Mouse (Mus musculus) gastrocnemius, adult 8-10 months (tissue): ENCODE data around the gene Gm42669. TPM values are rescaled to one million over a fixed set of nuclear protein-coding genes. Genes with fewer than 3 reads are reported as not detected.

Experiments used
- DNase-seq, 2 experiments: peaks; one replicate each; pipeline ENCODE4 v3.0.0; 2022; ENCODE audit warnings: low spot score in 2 of 2
- total RNA-seq, 4 experiments: library from RNA; stranded (reverse); gene quantifications; 2 replicates each; pipeline ENCODE4 v1.2.4; 2022

The Gm42669 gene
- total RNA-seq, 4 experiments from 2014 or later = not detected

DNA sequence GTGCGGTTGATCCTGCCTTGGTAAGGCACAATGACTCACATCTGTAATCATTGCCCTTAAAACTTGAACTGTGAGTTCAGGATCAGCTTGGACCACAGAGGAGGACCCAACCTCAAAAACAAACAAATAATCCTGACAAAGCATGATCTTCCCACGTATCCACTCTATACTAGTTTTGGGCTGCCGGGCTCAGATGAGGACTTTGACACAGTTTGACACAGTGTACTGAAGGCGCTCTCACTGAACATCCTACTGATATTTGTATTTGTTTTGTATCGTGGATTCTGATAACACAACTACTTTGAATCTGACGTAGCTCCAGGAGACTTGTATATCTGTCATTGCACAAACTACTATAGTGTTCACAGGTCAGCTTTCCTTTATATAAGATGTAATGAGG is 14.0 kb downstream of the Gm42669 start:
- DNase-seq = no peak

DNA sequence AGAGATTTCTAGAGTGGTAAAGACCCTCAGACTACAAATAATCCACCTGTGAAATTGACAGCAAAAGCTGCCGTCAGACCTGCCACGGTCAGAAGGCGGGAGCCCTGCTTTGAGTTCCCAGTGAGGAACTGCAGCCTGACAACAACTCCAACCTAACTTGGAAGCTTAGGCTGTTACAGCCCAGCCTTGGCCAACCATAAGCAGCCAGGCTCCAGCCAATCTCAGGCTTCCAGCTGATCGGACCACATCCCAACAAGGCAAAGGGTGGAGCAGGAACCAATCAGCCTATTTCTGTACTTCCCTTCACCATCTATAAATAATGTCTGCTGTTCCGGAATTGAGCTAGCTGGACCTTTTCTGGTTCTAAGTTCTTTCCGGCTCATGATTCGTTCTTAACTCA is 14.5 kb downstream of the Gm42669 start:
- DNase-seq = peak in 1 of 2 experiments; percentile 33

DNA sequence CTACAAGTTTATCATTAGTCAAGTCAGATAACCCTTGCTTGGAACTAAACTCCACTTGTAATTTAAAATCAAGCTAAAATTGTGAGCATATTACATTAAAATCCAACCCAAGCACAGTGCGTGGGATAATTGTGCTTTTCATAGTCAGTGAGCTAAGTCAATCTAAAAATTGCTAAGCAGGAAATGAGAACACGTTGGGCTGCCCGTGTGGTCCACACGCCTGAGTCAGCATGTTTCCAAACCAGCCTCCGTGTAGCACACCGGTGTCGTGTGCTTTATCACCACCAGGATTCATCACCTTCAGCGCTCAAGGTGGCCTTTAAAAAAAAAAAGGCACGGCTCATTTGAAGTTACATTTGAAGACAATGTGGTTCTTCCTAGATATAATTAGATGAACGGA is 16.9 kb downstream of the Gm42669 start:
- DNase-seq = no peak

DNA sequence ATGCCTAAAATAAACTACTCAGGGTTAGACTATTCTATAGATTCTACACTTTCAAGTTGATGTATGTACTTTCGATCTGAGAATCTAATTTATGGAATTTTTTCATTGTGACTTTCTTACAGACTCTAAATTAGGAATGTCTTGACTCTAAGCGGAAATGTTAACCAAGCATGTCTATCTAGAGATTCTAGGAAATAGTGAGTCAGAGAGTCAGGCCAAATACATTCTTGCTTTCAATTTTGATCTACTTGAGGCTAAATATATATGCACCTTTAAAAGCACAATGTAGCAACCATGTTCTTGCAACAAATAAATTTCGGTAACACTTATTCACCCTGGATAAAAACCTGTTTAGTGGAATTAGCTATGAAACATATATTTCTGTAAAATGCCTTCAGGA is 21.4 kb downstream of the Gm42669 start:
- DNase-seq = no peak

DNA sequence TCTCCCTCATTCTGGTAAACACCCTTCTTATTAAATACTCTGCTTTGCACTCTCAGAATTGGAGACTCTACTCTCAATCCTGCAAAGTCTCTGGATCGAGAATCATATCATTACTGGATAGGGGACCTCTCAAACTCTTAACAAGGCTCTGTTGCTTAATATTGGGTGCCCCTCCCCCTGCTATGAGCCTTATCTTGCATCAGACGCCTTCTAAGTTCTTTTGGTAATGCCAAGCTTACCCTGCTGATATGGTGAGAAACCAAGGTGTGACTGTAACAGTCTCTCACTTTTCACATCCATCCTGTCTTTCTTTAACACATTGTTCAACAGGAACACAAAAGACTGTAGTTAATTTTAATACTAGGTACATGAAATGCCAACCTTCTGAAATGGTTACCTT is 26.2 kb downstream of the Gm42669 start:
- no peak for DNase-seq

DNA sequence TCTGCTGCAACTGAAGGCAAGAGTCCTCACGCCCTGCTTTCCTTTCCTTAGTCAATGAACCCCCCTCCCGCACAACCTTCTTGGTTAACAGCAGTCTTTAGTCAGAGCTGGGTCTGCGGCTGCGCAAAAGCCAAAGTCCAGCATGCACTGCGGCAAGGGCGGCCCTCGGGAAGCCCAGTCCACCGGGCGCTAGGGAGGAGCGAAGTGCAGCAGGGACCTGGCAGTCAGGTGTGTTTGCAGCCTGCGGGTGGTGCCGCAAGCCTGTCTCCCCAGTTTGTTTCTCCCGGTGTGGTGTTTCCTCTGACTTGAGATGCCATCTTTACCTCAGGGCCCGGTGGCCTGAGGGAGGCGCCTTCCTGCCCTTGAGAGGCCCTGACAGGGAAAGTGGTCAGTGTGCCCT is 27.2 kb downstream of the Gm42669 start, which contains the start of gene 1700028K03Rik:
Gene 1700028K03Rik (plus strand): TSS at position 129 of the 400 bp plus-strand sequence.
- DNase-seq = no peak

- DNase-seq = peak; percentile 46 to 63
Observed at GRCm38 (mm10) chr5:107541696-107542095, 34.3 kb downstream of the Gm42669 start.

DNA sequence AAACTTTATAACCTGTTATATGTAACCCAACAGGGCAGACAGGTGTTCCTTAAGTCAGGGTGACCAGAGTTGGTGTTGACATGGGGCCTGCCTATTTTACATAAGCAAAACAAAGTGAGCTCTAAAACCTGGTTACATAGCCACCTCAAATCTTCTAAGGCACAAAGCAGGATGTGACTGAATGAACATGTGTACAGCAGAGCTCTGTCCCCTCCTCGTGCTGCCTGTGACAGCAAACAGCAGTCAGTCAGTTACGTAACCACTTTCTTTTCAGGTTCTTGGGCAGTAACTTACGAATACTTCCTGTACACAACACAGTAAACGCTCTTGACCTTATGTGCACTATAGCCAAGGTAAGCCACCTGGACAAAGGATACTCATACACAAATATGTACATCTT is 38.5 kb downstream of the Gm42669 start:
- no peak for DNase-seq

DNA sequence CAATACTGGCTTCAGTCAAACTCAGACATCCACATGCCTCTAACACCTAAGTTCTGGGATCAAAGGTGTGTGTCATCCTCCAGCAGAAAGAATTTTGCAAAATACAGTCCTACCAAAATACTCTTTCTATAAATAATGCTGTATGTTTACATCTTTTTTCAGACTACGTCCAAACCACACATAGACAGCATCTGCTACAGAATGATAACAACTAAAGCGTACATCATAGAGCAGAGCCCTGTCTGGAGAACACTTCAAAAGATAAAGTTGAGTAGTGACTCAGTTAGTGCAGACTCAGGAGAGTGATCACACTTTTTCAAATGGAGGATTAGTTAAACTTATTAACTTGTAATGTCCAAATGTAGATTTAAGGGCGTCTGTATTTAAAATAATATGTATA is 40.5 kb downstream of the Gm42669 start:
- DNase-seq = no peak

- no peak for DNase-seq
Observed at GRCm38 (mm10) chr5:107548444-107548843, 41.0 kb downstream of the Gm42669 start.

DNA sequence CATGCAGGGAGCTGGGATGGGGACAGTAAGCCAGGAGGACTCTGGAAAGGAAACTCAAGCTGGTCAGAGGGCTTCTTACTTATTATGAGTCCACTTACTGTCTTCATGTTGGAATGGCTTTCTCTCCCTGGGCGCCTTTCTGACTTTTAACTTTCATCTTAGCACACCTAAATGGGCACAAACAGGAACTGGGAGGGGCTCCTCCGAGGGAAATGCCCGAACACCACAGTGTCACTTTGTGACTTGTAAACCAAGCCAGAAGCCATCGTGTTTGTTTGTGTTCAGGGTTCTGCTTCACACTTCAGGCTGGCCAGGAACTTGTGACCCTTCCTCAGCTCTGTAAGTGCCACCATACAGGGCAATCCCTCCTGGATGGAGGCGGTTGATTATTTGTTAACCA is 46.9 kb downstream of the Gm42669 start:
- DNase-seq = no peak

DNA sequence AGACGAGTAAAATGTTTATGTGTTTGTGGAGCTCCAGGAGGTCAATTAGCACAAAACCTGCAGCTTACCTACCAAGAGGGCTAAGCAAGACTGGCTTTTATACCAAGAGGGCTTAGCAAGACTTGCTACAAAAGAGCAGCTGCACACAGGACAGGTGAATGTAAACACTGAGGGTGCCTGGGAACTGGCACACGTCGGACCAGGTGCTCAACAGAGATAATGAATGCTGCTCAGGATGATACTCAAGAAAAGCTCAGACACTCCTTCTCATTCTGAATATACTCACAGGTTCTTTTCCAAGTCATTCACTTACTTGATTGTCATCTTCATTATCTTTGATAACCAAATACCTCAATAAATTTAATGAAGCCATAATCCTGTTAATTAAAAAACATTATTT is 49.5 kb downstream of the Gm42669 start:
- no peak for DNase-seq

- no peak for DNase-seq
Observed at GRCm38 (mm10) chr5:107569148-107569547, 61.7 kb downstream of the Gm42669 start.

DNA sequence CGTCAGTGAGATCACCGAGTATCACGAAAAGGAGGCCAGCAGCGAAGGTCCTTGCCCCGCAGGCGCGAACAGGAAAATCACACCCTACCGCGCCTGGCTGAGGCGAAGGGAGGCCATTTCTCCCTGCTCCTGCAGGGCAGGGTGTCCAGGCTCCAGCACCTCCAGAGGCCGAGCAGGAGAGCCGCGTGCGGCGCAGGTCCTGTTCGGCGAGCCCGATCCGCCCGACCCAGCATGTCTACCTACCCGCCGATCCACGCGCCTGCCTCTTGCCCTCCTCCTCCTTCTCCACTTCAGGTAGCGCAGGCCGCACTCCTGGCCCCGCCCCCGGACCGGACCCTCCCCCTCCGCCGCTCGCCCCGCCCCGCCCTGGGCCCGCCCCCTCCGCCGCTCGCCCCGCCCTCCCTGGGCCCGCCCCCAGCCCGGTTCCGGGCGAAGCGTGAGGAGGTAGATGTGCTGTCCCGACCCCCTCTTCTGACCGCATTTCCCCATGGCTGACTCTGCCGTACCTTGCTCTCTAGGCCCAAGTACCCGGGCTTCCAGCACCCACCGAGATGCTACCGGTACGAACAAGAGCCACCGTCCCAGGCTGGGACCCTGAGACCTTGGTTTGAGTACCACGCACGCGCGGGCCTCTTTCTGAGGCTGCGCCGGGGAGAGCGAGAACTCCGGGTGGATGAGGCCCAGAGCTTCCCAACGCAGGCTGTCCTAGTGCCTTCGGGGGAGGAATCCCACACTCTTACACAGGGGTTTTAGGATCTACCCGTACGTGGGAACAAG is 90.1 kb downstream of the Gm42669 start, which contains the start of the genes Rpap2 and Glmn:
Gene Rpap2 (plus strand): TSS at position 73 of the 777 bp plus-strand sequence.
Gene Glmn (minus strand): TSS at position 588 of the 777 bp plus-strand sequence.
- peak; percentile 61 to 77 for DNase-seq

GRCm38 (mm10) chr5:107598380-107598779 is 91.0 kb downstream of the Gm42669 start:
- no peak for DNase-seq

GRCm38 (mm10) chr5:107611224-107611623 is 103.8 kb downstream of the Gm42669 start:
- DNase-seq = peak in 1 of 2 experiments; percentile 9

DNA sequence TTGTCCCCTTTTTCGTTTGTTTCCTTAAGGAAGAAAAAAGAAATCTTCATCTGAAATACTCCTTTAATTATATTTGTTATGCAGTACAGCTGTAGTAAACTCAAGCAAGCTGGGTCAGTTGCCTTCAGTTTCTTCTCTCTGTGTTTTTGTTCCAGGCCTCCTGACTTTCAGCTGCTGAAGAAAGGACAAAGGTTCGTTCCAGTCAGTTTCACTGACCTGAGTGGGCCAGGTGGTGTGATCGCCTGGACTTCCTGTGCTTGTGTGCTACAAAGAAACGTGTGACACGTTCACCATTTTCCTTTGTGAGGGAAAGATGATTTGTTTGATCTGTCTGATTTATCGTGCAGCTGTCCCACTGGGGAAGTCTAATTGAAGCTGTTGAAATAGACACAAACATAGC is 110.6 kb downstream of the Gm42669 start:
- no peak for DNase-seq

DNA sequence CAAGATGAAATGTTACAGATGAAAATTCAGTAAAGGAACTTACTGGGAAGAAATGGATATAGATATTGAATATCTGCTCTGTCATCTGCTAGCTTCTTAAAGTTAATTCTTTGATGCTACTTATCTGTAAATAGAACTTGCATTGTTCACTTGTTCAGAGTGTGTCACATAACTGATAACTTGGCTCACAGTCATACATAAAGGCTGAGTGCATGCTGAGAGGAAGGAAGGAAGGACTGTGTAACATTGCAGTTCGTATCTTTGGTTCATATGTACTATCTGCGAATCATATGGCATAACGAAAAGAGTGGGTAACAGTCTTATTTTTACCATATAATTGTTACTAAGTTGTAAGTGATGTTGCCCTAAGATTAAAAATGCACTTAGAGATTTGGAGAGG is 113.9 kb downstream of the Gm42669 start:
- no peak for DNase-seq

Other genes starting within 250 kb of the Gm42669 start
- gene Tgfbr3, start 218.0 kb upstream of the Gm42669 start, total RNA-seq = 10 to 100 TPM; 11.7 to 20.0 (median 15.3) TPM
- gene Brdt, start 176.5 kb upstream of the Gm42669 start, total RNA-seq = 1 to 10 TPM; 1.7 to 2.2 (median 2.0) TPM
- 1 to 10 TPM in 1 of 4 experiments, under 1 TPM in 3; 0.46 to 2.4 (median 0.65) TPM for gene Ephx4, start 104.9 kb upstream of the Gm42669 start, total RNA-seq
- not detected for gene Lpcat2b, start 76.1 kb upstream of the Gm42669 start, total RNA-seq
- gene Btbd8, start 69.6 kb upstream of the Gm42669 start, total RNA-seq = 1 to 10 TPM; 6.2 to 7.1 (median 6.5) TPM
- not detected for gene 1700028K03Rik, start 27.1 kb downstream of the Gm42669 start, total RNA-seq
- gene Rpap2, start 89.8 kb downstream of the Gm42669 start, total RNA-seq = 10 to 100 TPM; 10.2 to 16.1 (median 12.3) TPM
- gene Glmn, start 90.3 kb downstream of the Gm42669 start, total RNA-seq = 1 to 10 TPM; 4.1 to 5.7 (median 5.4) TPM
- not detected for gene Gfi1, start 218.4 kb downstream of the Gm42669 start, total RNA-seq